Mouse (Mus musculus): ENCODE data around the gene BC030499.

- no peak for TF ChIP-seq CTCF (IDR thresholded peaks at IDR 0.05; ENCODE audit: low read depth)
- no peak for TF ChIP-seq EP300 (IDR thresholded peaks at IDR 0.05; ENCODE audit: low read depth)
Measured at GRCm38 (mm10) chr11:78332676-78333075, 42.0 kb downstream of the BC030499 start.
